Mouse (Mus musculus): ENCODE results near the gene Stub1. TPM values are rescaled to one million over a fixed set of nuclear protein-coding genes. Genes with fewer than 3 reads are reported as not detected.
A peak's percentile ranks its signal among the peaks of the same experiment; 100 is the strongest.

Gene Stub1
- total and polyA plus RNA-seq, 2 experiments from 2014 or later, result 115 to 212 TPM

GRCm38 (mm10) chr17:25783086-25783485 is 50.1 kb downstream of the Stub1 start:
- peak; percentile 15; the same call in 1 of the 2 replicates for ATAC-seq (ENCODE audit: insufficient read depth, low read depth)
- TF ChIP-seq CTCF (IDR thresholded peaks at IDR 0.05; ENCODE audit: low read depth) (no peak), EP300 (IDR thresholded peaks at IDR 0.05; ENCODE audit: low read depth) (no peak)
- no peak overlapping the region for H3K9ac ChIP-seq (replicated peaks; ENCODE audit: low read depth, low read length)
- H3K27ac ChIP-seq (ENCODE audit: low read depth), result no peak overlapping the region
- peaks cover 57% of the 10 kb centered on the region for H3K36me3 ChIP-seq (replicated peaks; ENCODE audit: control insufficient read depth, insufficient read depth, low read length)
- H3K27me3 ChIP-seq (ENCODE audit: control insufficient read depth, insufficient read depth, low read length), result no peaks in the 10 kb centered on the region
- 46% methylated on average over 7 of the region's 7 CpGs for WGBS
- no peak for DNase-seq (ENCODE audit: low spot score)
- no peak overlapping the region for H3K4me3 ChIP-seq (ENCODE audit: low read depth, low read length)
- H3K4me1 ChIP-seq (ENCODE audit: control insufficient read depth, insufficient read depth), result peaks cover 10% of the 10 kb centered on the region
- H3K9me3 ChIP-seq (replicated peaks; ENCODE audit: control insufficient read depth, low read length), result no peaks in the 10 kb centered on the region
- H3K4me2 ChIP-seq (ENCODE audit: low read depth, low read length), result no peak overlapping the region

- Histone ChIP-seq H3K27ac (ENCODE audit: low read depth) (no peak overlapping the region), H3K36me3 (replicated peaks; ENCODE audit: control insufficient read depth, insufficient read depth, low read length) (peaks cover 63% of the 10 kb centered on the region), H3K9ac (replicated peaks; ENCODE audit: low read depth, low read length) (no peak overlapping the region), H3K4me3 (ENCODE audit: low read depth, low read length) (no peak overlapping the region), H3K27me3 (ENCODE audit: control insufficient read depth, insufficient read depth, low read length) (no peaks in the 10 kb centered on the region), H3K4me1 (ENCODE audit: control insufficient read depth, insufficient read depth) (peaks cover 10% of the 10 kb centered on the region), H3K4me2 (ENCODE audit: low read depth, low read length) (no peak overlapping the region), H3K9me3 (replicated peaks; ENCODE audit: control insufficient read depth, low read length) (no peaks in the 10 kb centered on the region)
- TF ChIP-seq EP300 (IDR thresholded peaks at IDR 0.05; ENCODE audit: low read depth) (no peak), CTCF (IDR thresholded peaks at IDR 0.05; ENCODE audit: low read depth) (no peak)
- no peak for ATAC-seq (ENCODE audit: insufficient read depth, low read depth)
- DNase-seq (ENCODE audit: low spot score), result no peak
- WGBS, result 76% methylated on average over 6 of the region's 6 CpGs
Observed at GRCm38 (mm10) chr17:25781339-25781738, 51.9 kb downstream of the Stub1 start.

Small RNA genes lying within 50 kb of the gene (microRNA-seq; reads per million reads assigned to microRNA genes)
- gene Mir3082 (0.89 reads per million), gene Mir6966 (0.71 reads per million)

Other genes starting within 250 kb of the Stub1 start
- not detected in 2 replicates for gene Gng13, start 116.2 kb downstream of the Stub1 start, total RNA-seq (2014; rRNA removed; ENCODE audit: low replicate concordance)
- 3.2 and 6.6 TPM in 2 replicates for gene Gng13, start 116.2 kb downstream of the Stub1 start, polyA plus RNA-seq (2015; fragmentation: Nextera tagmentation; extraction: Ambion mirVana)
- 9.1 and 10.8 TPM in 2 replicates for gene Chtf18, start 106.0 kb downstream of the Stub1 start, total RNA-seq (2014; rRNA removed; ENCODE audit: low replicate concordance)
- gene Chtf18, start 106.0 kb downstream of the Stub1 start, polyA plus RNA-seq (2015; fragmentation: Nextera tagmentation; extraction: Ambion mirVana), result 3.9 and 4.1 TPM in 2 replicates
- gene Rpusd1, start 105.7 kb downstream of the Stub1 start, total RNA-seq (2014; rRNA removed; ENCODE audit: low replicate concordance), result 3.2 and 4.9 TPM in 2 replicates
- gene Rpusd1, start 105.7 kb downstream of the Stub1 start, polyA plus RNA-seq (2015; fragmentation: Nextera tagmentation; extraction: Ambion mirVana), result 9.3 and 9.5 TPM in 2 replicates
- not detected in 2 replicates for gene Mslnl, start 97.4 kb downstream of the Stub1 start, total RNA-seq (2014; rRNA removed; ENCODE audit: low replicate concordance)
- not detected in 2 replicates for gene Mslnl, start 97.4 kb downstream of the Stub1 start, polyA plus RNA-seq (2015; fragmentation: Nextera tagmentation; extraction: Ambion mirVana)
- gene Msln, start 79.0 kb downstream of the Stub1 start, total RNA-seq (2014; rRNA removed; ENCODE audit: low replicate concordance), result 45.4 and 83.3 TPM in 2 replicates
- gene Msln, start 79.0 kb downstream of the Stub1 start, polyA plus RNA-seq (2015; fragmentation: Nextera tagmentation; extraction: Ambion mirVana), result 58.5 and 60.3 TPM in 2 replicates
- gene Narfl, start 59.6 kb downstream of the Stub1 start, total RNA-seq (2014; rRNA removed; ENCODE audit: low replicate concordance), result 36.8 and 86.7 TPM in 2 replicates
- 45.1 and 47.7 TPM in 2 replicates for gene Narfl, start 59.6 kb downstream of the Stub1 start, polyA plus RNA-seq (2015; fragmentation: Nextera tagmentation; extraction: Ambion mirVana)
- gene Haghl, start 47.7 kb downstream of the Stub1 start, total RNA-seq (2014; rRNA removed; ENCODE audit: low replicate concordance), result 50.3 and 59.4 TPM in 2 replicates
- 46.1 and 47.7 TPM in 2 replicates for gene Haghl, start 47.7 kb downstream of the Stub1 start, polyA plus RNA-seq (2015; fragmentation: Nextera tagmentation; extraction: Ambion mirVana)
- not detected in 2 replicates for gene Ccdc78, start 46.8 kb downstream of the Stub1 start, total RNA-seq (2014; rRNA removed; ENCODE audit: low replicate concordance)
- gene Ccdc78, start 46.8 kb downstream of the Stub1 start, polyA plus RNA-seq (2015; fragmentation: Nextera tagmentation; extraction: Ambion mirVana), result 0.12 and 0.55 TPM in 2 replicates
- gene Fam173a, start 40.5 kb downstream of the Stub1 start, total RNA-seq (2014; rRNA removed; ENCODE audit: low replicate concordance), result 32.0 and 32.5 TPM in 2 replicates
- gene Fam173a, start 40.5 kb downstream of the Stub1 start, polyA plus RNA-seq (2015; fragmentation: Nextera tagmentation; extraction: Ambion mirVana), result 55.6 and 63.1 TPM in 2 replicates
- not detected in 2 replicates for gene AC134908.4, start 37.7 kb downstream of the Stub1 start, total RNA-seq (2014; rRNA removed; ENCODE audit: low replicate concordance)
- gene AC134908.4, start 37.7 kb downstream of the Stub1 start, polyA plus RNA-seq (2015; fragmentation: Nextera tagmentation; extraction: Ambion mirVana), result 0.66 TPM in 1 of 2 replicates, not detected in the other
- 38.5 and 75.3 TPM in 2 replicates for gene Metrn, start 36.3 kb downstream of the Stub1 start, total RNA-seq (2014; rRNA removed; ENCODE audit: low replicate concordance)
- gene Metrn, start 36.3 kb downstream of the Stub1 start, polyA plus RNA-seq (2015; fragmentation: Nextera tagmentation; extraction: Ambion mirVana), result 18.2 and 21.0 TPM in 2 replicates
- 2.1 TPM in 1 of 2 replicates, not detected in the other for gene Fbxl16, start 24.3 kb downstream of the Stub1 start, total RNA-seq (2014; rRNA removed; ENCODE audit: low replicate concordance)
- 0.25 and 0.48 TPM in 2 replicates for gene Fbxl16, start 24.3 kb downstream of the Stub1 start, polyA plus RNA-seq (2015; fragmentation: Nextera tagmentation; extraction: Ambion mirVana)
- 13.3 and 20.8 TPM in 2 replicates for gene Wdr24, start 9.8 kb downstream of the Stub1 start, total RNA-seq (2014; rRNA removed; ENCODE audit: low replicate concordance)
- 9.6 and 10.5 TPM in 2 replicates for gene Wdr24, start 9.8 kb downstream of the Stub1 start, polyA plus RNA-seq (2015; fragmentation: Nextera tagmentation; extraction: Ambion mirVana)
- gene Jmjd8, start 4.5 kb downstream of the Stub1 start, total RNA-seq (2014; rRNA removed; ENCODE audit: low replicate concordance), result 32.2 and 34.6 TPM in 2 replicates
- gene Jmjd8, start 4.5 kb downstream of the Stub1 start, polyA plus RNA-seq (2015; fragmentation: Nextera tagmentation; extraction: Ambion mirVana), result 26.1 and 26.2 TPM in 2 replicates
- 1.7 and 2.3 TPM in 2 replicates for gene Rhbdl1, start 3.9 kb upstream of the Stub1 start, total RNA-seq (2014; rRNA removed; ENCODE audit: low replicate concordance)
- 1.7 and 2.2 TPM in 2 replicates for gene Rhbdl1, start 3.9 kb upstream of the Stub1 start, polyA plus RNA-seq (2015; fragmentation: Nextera tagmentation; extraction: Ambion mirVana)
- gene Gm20683, start 8.4 kb upstream of the Stub1 start, total RNA-seq (2014; rRNA removed; ENCODE audit: low replicate concordance), result 3.8 TPM in 1 of 2 replicates, not detected in the other
- 1.5 and 1.8 TPM in 2 replicates for gene Gm20683, start 8.4 kb upstream of the Stub1 start, polyA plus RNA-seq (2015; fragmentation: Nextera tagmentation; extraction: Ambion mirVana)
- 88.2 and 116 TPM in 2 replicates for gene Rhot2, start 11.4 kb upstream of the Stub1 start, total RNA-seq (2014; rRNA removed; ENCODE audit: low replicate concordance)
- 27.1 and 27.5 TPM in 2 replicates for gene Rhot2, start 11.4 kb upstream of the Stub1 start, polyA plus RNA-seq (2015; fragmentation: Nextera tagmentation; extraction: Ambion mirVana)
- gene Wdr90, start 28.1 kb upstream of the Stub1 start, total RNA-seq (2014; rRNA removed; ENCODE audit: low replicate concordance), result 19.3 and 36.7 TPM in 2 replicates
- gene Wdr90, start 28.1 kb upstream of the Stub1 start, polyA plus RNA-seq (2015; fragmentation: Nextera tagmentation; extraction: Ambion mirVana), result 3.1 and 4.2 TPM in 2 replicates
- 202 and 225 TPM in 2 replicates for gene Mcrip2, start 35.4 kb upstream of the Stub1 start, total RNA-seq (2014; rRNA removed; ENCODE audit: low replicate concordance)
- gene Mcrip2, start 35.4 kb upstream of the Stub1 start, polyA plus RNA-seq (2015; fragmentation: Nextera tagmentation; extraction: Ambion mirVana), result 346 and 357 TPM in 2 replicates
- 23.1 and 28.1 TPM in 2 replicates for gene Mettl26, start 41.7 kb upstream of the Stub1 start, total RNA-seq (2014; rRNA removed; ENCODE audit: low replicate concordance)
- 27.8 and 28.0 TPM in 2 replicates for gene Mettl26, start 41.7 kb upstream of the Stub1 start, polyA plus RNA-seq (2015; fragmentation: Nextera tagmentation; extraction: Ambion mirVana)
- gene Wfikkn1, start 47.5 kb upstream of the Stub1 start, total RNA-seq (2014; rRNA removed; ENCODE audit: low replicate concordance), result not detected in 2 replicates
- gene Wfikkn1, start 47.5 kb upstream of the Stub1 start, polyA plus RNA-seq (2015; fragmentation: Nextera tagmentation; extraction: Ambion mirVana), result 0.07 and 0.11 TPM in 2 replicates
- gene Rab40c, start 86.3 kb upstream of the Stub1 start, total RNA-seq (2014; rRNA removed; ENCODE audit: low replicate concordance), result 11.4 and 22.5 TPM in 2 replicates
- gene Rab40c, start 86.3 kb upstream of the Stub1 start, polyA plus RNA-seq (2015; fragmentation: Nextera tagmentation; extraction: Ambion mirVana), result 10.3 and 10.4 TPM in 2 replicates
- 67.9 and 88.0 TPM in 2 replicates for gene Pigq, start 111.5 kb upstream of the Stub1 start, total RNA-seq (2014; rRNA removed; ENCODE audit: low replicate concordance)
- gene Pigq, start 111.5 kb upstream of the Stub1 start, polyA plus RNA-seq (2015; fragmentation: Nextera tagmentation; extraction: Ambion mirVana), result 46.4 and 47.2 TPM in 2 replicates
- gene Nhlrc4, start 111.6 kb upstream of the Stub1 start, total RNA-seq (2014; rRNA removed; ENCODE audit: low replicate concordance), result not detected in 2 replicates
- 0.19 TPM in 1 of 2 replicates, not detected in the other for gene Nhlrc4, start 111.6 kb upstream of the Stub1 start, polyA plus RNA-seq (2015; fragmentation: Nextera tagmentation; extraction: Ambion mirVana)
- not detected in 2 replicates for gene A930017K11Rik, start 119.2 kb upstream of the Stub1 start, total RNA-seq (2014; rRNA removed; ENCODE audit: low replicate concordance)
- gene A930017K11Rik, start 119.2 kb upstream of the Stub1 start, polyA plus RNA-seq (2015; fragmentation: Nextera tagmentation; extraction: Ambion mirVana), result not detected in 2 replicates
- 6.0 and 8.7 TPM in 2 replicates for gene Capn15, start 152.4 kb upstream of the Stub1 start, total RNA-seq (2014; rRNA removed; ENCODE audit: low replicate concordance)
- 7.0 and 7.4 TPM in 2 replicates for gene Capn15, start 152.4 kb upstream of the Stub1 start, polyA plus RNA-seq (2015; fragmentation: Nextera tagmentation; extraction: Ambion mirVana)
- 7.9 and 12.4 TPM in 2 replicates for gene Rab11fip3, start 236.2 kb upstream of the Stub1 start, total RNA-seq (2014; rRNA removed; ENCODE audit: low replicate concordance)
- gene Rab11fip3, start 236.2 kb upstream of the Stub1 start, polyA plus RNA-seq (2015; fragmentation: Nextera tagmentation; extraction: Ambion mirVana), result 6.1 and 8.7 TPM in 2 replicates